Mouse (Mus musculus) neural tube, embryonic 11.5 days (tissue): ENCODE data around the gene Nsf. TPM values are rescaled to one million over a fixed set of nuclear protein-coding genes. Genes with fewer than 3 reads are reported as not detected.
A peak's percentile ranks its signal among the peaks of the same experiment; 100 is the strongest.

ENCODE experiments used
- ATAC-seq: fragments of 200-750 bp; cut with Nextera tagmentation; 2 replicates; pipeline ENCODE4 v1.8.0; 2017; ENCODE audit warnings: moderate number of reproducible peaks, mild to moderate bottlenecking, moderate TSS enrichment, moderate library complexity; ENCODE audit not compliant: insufficient read depth, low FRiP score, low TSS enrichment
- DNase-seq: peaks from one replicate; pipeline ENCODE4 v3.0.0-alpha.2; 2015; ENCODE audit warnings: low spot score
- H3K27ac ChIP-seq: fragments of 300-500 bp; sonication (generic); 2 replicates; pipeline ENCODE4 v1.5.1; 2014; ENCODE audit warnings: low read depth, mild to moderate bottlenecking, low read length
- H3K27me3 ChIP-seq: fragments of 300-500 bp; sonication (generic); 2 replicates; pipeline ENCODE4 v1.6.1; 2014; ENCODE audit warnings: mild to moderate bottlenecking, low read length, mixed read lengths; ENCODE audit not compliant: control insufficient read depth, insufficient read depth
- H3K36me3 ChIP-seq: fragments of 300-500 bp; sonication (generic); 2 replicates; pipeline ENCODE4 v1.6.1; 2014; ENCODE audit warnings: mild to moderate bottlenecking, low read length, moderate library complexity, mixed read lengths; ENCODE audit not compliant: control insufficient read depth, insufficient read depth
- H3K4me1 ChIP-seq: fragments of 300-500 bp; sonication (generic); 2 replicates; pipeline ENCODE4 v1.6.1; 2014; ENCODE audit warnings: low read length, mixed read lengths; ENCODE audit not compliant: control insufficient read depth, insufficient read depth
- H3K4me2 ChIP-seq: fragments of 300-500 bp; sonication (generic); 2 replicates; pipeline ENCODE4 v1.6.1; 2014; ENCODE audit warnings: low read depth, mild to moderate bottlenecking, moderate library complexity
- H3K4me3 ChIP-seq: fragments of 300-500 bp; sonication (generic); 2 replicates; pipeline ENCODE4 v1.5.1; 2014; ENCODE audit warnings: low read depth, low read length
- H3K9ac ChIP-seq: fragments of 300-500 bp; sonication (generic); 2 replicates; pipeline ENCODE4 v1.6.1; 2014; ENCODE audit warnings: mild to moderate bottlenecking, low read length
- H3K9me3 ChIP-seq: fragments of 300-500 bp; sonication (generic); 2 replicates; pipeline ENCODE4 v1.6.1; 2016; ENCODE audit warnings: low read length; ENCODE audit not compliant: control insufficient read depth
- WGBS: fragments of 180-500 bp; shearing (Covaris S2); extraction: QIAGEN DNeasy Blood & Tissue Kit; methylation state at CpG from one replicate; pipeline ENCODE4 v1.1.7; 2014; 5-methylcytosine and 5-hydroxymethylcytosine counted together
- polyA plus RNA-seq: library from polyadenylated mRNA; unstranded; fragments of >200 nt; fragmentation: Nextera tagmentation; extraction: Ambion mirVana; gene quantifications from 2 replicates; pipeline ENCODE4 v1.2.1, GENCODE M21; 2014

Gene Nsf
- polyA plus RNA-seq, 1 experiment from 2014 or later: 65.4 TPM

DNA sequence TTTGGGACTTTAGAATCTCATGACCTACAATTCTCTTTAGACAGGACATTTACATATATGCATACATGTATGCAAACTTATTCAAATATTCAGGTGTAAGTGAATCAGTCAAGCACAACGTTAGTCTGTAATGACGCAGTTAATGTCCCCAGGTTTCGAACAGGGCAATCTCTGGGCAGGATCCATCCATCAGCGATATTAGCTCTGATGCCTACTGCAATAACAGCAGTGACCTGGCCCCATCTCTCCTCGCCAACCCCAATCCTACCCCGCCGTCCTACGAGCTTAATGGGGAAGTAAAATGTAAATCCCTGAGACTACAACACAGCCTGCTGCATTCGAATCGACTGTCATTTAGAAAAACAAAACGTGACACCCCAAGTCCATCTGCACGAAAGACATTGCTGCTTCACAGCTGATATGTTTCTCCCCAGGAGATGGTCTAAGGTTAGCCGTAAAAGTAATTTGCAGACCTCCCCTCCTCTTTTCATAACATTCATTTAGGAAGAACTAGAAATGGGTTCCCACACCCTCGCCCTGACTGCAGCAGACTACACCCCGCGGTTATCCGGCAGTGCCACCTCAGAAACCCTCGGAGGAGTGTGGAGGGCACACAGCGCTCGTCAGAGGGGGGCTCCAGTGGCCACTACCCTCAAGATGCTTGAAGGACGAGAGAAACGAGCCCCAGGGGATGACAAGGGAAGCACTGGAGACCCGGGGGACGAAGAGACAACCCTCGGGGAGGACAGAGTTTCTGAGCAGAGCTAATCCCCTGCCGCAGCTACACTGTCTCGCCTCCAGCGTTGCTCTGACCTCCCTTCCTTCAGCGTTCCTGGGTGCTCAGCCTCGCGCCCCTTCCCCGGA is 592 bp downstream of the Nsf start:
- Histone ChIP-seq H3K27me3 (no peaks in the 10 kb centered on the region), H3K9me3 (no peaks in the 10 kb centered on the region), H3K4me2 (peak overlapping the region; percentile 58), H3K9ac (peak overlapping the region; percentile 91), H3K4me1 (0 out of 2 replicates have a peak, but pooled peaks cover 3% of the 10 kb centered on the region), H3K4me3 (peak overlapping the region; percentile 87), H3K36me3 (no peaks in the 10 kb centered on the region), H3K27ac (peak overlapping the region; percentile 50; the same call in 1 of the 2 replicates)
- ATAC-seq (peak; percentile 58), DNase-seq (peak; percentile 26)
- 2% methylated on average over 32 of the region's 32 CpGs for WGBS

DNA sequence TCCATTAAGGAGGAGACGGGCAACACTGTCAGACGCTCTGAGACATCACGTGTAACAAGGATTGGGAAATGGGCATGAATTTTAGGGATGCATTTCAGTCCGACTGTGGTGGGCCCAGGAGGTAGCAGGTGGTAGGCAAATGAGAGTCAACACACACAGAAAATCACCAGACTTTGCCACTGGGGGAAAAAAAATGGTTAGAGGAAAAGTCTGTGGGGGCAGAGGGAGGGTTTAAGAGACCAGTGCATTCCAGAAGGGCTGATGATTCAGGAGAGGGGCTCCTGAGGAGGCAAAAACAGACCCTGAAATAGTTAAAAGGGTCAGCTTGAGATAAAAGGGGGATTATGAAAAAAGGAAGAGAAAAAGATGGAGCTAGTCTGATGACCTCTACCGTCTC is 1.2 kb downstream of the Nsf start:
- 0 out of 2 replicates have a peak, but pooled peaks cover 3% of the 10 kb centered on the region for H3K4me1 ChIP-seq
- H3K27me3 ChIP-seq: no peaks in the 10 kb centered on the region
- H3K9me3 ChIP-seq: no peaks in the 10 kb centered on the region
- DNase-seq (no peak), ATAC-seq (no peak)
- no peak overlapping the region for H3K27ac ChIP-seq
- H3K4me3 ChIP-seq: peak overlapping the region; percentile 87; the same call in 1 of the 2 replicates
- H3K4me2 ChIP-seq: peak overlapping the region; percentile 58
- H3K9ac ChIP-seq: no peak overlapping the region; the same call in 1 of the 2 replicates
- WGBS: 68% methylated on average over 5 of the region's 5 CpGs
- no peaks in the 10 kb centered on the region for H3K36me3 ChIP-seq

DNA sequence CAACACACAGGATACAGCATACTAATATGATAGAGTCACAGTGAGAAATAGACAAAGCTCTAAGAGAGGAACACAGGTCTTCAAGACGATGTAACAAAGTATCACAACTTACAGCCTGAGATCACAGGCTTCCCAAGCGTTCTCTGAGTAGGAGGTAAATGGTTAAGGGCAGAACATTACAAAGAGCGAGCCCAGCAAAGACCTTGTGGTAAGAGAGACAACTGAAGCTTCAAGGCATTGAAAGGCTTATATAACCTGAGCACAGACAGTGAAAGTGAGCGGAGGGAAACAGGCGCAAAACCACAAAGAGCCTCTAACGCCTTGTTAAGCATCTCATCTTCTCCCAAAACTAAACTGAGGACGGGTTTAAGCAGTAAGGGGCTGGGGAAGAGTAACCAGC is 2.8 kb downstream of the Nsf start:
- Histone ChIP-seq H3K27ac (no peak overlapping the region), H3K4me3 (no peak overlapping the region), H3K9me3 (no peaks in the 10 kb centered on the region), H3K9ac (no peak overlapping the region; the same call in 1 of the 2 replicates), H3K4me2 (no peak overlapping the region), H3K36me3 (peaks cover 2% of the 10 kb centered on the region), H3K27me3 (no peaks in the 10 kb centered on the region), H3K4me1 (0 out of 2 replicates have a peak, but pooled peaks cover 3% of the 10 kb centered on the region)
- whole genome bisulfite sequencing: 82% methylated on average over 7 of the region's 7 CpGs
- ATAC-seq: no peak
- no peak for DNase-seq

DNA sequence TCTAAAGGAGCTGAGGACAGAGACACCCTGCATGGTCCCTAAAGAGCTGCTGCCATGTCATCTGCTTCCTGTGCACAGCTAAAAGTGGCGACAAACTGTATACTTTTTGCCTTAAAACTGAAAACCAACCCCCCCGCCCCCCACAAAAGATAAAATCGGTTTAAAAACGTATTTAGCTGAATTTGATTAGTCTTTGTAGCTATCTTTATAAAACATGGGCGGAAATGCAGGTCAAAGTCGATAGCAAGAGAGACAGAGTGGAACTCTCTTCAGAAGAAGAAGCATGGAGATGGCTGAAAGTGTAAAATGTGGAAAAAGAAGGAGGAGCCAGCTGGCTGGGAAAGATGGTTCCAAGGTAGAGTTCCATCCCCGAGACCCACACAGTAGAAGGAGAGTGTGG is 4.9 kb downstream of the Nsf start:
- no peak overlapping the region for H3K9ac ChIP-seq
- no peak overlapping the region for H3K4me2 ChIP-seq
- DNase-seq (no peak), ATAC-seq (no peak)
- peaks cover 2% of the 10 kb centered on the region for H3K36me3 ChIP-seq
- 0 out of 2 replicates have a peak, but pooled peaks cover 3% of the 10 kb centered on the region for H3K4me1 ChIP-seq
- H3K27ac ChIP-seq: no peak overlapping the region
- no peak overlapping the region for H3K4me3 ChIP-seq
- no peaks in the 10 kb centered on the region for H3K27me3 ChIP-seq
- no peaks in the 10 kb centered on the region for H3K9me3 ChIP-seq
- WGBS: 91% methylated on average over 7 of the region's 7 CpGs

DNA sequence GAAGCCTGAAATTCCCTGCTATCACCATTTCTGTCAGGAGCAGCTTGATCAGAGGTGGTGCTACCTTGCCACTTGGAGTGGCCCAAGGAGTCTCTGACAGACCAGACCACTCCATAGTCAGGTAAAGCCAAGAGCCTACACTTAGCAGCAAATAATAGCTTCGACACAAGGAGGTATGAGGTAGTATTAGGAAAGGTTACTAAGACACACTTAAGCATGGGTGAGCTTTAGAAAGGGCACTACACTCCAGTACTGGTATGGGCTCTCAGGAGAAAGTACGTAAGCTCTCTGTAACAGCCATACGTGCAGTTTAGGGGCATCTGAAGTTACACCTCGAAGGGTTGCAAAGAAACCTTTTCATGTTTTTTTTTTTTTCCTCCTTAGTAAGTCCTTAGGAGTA is 11.1 kb downstream of the Nsf start:
- 92% methylated on average over 4 of the region's 4 CpGs for WGBS
- no peak overlapping the region for H3K9ac ChIP-seq
- no peaks in the 10 kb centered on the region for H3K9me3 ChIP-seq
- H3K27ac ChIP-seq: no peak overlapping the region
- H3K36me3 ChIP-seq: peaks cover 2% of the 10 kb centered on the region
- DNase-seq (no peak), ATAC-seq (no peak)
- H3K4me3 ChIP-seq: no peak overlapping the region
- no peaks in the 10 kb centered on the region for H3K4me1 ChIP-seq
- H3K4me2 ChIP-seq: no peak overlapping the region
- H3K27me3 ChIP-seq: no peaks in the 10 kb centered on the region

DNA sequence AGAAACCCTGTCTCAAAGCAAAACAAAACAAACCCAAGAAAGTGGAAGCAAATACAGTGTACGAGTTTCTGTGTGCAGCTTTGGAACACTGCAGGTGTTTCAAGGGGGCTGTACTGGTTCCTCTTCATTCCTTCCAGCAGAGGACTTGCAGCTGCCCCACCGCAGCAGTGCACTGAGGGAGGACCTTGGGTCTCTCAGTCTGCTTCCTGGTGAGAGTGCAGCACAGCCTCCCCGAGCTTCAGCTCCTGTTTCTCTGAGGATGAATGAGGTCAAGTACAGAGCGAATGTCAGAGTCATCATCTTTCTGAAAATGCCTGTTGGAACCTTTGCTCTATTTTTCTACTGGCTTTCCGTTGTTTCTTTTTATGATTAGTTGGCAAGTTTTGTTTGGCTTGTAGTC is 12.5 kb downstream of the Nsf start:
- Histone ChIP-seq H3K9ac (no peak overlapping the region), H3K4me3 (no peak overlapping the region), H3K4me2 (no peak overlapping the region), H3K9me3 (no peaks in the 10 kb centered on the region), H3K27me3 (no peaks in the 10 kb centered on the region), H3K27ac (no peak overlapping the region), H3K4me1 (no peaks in the 10 kb centered on the region), H3K36me3 (no peaks in the 10 kb centered on the region)
- WGBS: 78% methylated on average over 5 of the region's 5 CpGs
- no peak for ATAC-seq
- DNase-seq: no peak

DNA sequence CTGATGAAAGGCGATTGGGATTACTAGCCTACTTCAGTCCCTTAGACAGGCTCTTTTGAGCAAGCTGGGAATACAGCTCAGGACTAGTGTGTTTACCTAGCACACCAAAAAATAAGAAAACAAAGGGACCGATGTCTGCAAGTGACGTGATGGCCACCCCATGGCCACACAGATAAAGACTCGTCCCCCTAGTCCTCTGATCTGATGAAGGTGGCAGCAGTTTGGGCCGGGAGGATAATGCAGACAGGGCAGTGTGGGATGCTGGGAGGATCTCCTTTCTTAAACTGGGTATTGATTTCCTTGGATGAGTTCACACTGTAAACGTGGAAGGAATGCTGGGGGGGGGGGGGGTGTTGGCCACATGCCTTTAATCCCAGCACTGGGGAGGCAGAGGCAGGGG is 13.0 kb downstream of the Nsf start:
- Histone ChIP-seq H3K4me1 (no peaks in the 10 kb centered on the region), H3K27ac (no peak overlapping the region), H3K27me3 (no peaks in the 10 kb centered on the region), H3K9me3 (no peaks in the 10 kb centered on the region), H3K36me3 (no peaks in the 10 kb centered on the region), H3K4me3 (no peak overlapping the region), H3K4me2 (no peak overlapping the region), H3K9ac (no peak overlapping the region)
- ATAC-seq: no peak
- DNase-seq: no peak
- 81% methylated on average over 6 of the region's 6 CpGs for WGBS

DNA sequence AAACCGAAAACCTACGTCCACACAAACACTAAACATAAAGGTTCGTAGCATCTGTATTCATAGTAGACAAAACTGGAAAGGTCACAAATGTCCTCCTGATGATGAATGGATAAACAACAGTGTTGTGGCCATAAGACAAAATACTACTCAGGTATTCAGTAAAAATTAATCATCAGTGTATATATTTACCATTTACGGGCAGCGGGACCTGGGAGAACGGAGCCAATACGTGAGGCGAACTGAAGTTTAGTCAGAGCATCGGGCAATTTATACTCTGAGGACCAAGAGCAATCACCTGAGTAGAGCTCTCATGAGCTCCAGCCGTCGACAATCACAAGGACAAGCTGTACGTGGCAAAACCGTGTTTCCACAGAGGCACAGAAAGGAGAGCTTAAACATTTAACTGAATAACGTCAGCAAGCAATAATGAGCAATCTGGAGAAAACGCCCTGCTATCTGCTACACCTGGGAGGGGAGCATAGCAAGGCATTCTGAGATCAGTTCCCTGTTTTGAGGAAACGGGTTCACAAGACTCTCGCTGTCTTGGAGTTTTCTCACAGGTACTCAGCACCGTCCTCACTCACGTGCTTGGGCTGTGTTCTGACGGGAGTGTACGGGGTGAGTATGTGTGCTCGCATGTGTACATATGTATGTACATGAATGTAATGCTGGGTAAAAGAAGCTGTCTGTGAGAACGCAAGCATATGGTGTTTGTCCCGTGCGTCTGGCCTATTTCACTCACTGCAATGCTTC is 15.7 kb downstream of the Nsf start:
- Histone ChIP-seq H3K4me3 (no peak overlapping the region), H3K4me1 (no peaks in the 10 kb centered on the region), H3K27ac (no peak overlapping the region), H3K27me3 (no peaks in the 10 kb centered on the region), H3K4me2 (no peak overlapping the region), H3K36me3 (no peaks in the 10 kb centered on the region), H3K9ac (no peak overlapping the region), H3K9me3 (no peaks in the 10 kb centered on the region)
- no peak for DNase-seq
- ATAC-seq: no peak
- 96% methylated on average over 25 of the region's 25 CpGs for WGBS
